Mouse (Mus musculus) liver, adult 2 months (tissue): Measurements from ENCODE around the gene Scgb1a1.

ENCODE experiments used
- CTCF ChIP-seq: fragments of 200-500 bp; IDR thresholded peaks from 2 replicates; pipeline ENCODE4 v1.5.1; 2011; ENCODE audit warnings: low read depth, low read length, control low read depth
- POLR2A ChIP-seq: fragments of 200-500 bp; IDR thresholded peaks from 2 replicates; pipeline ENCODE4 v1.6.1; 2011; ENCODE audit warnings: low read length, control low read depth; ENCODE audit not compliant: insufficient read depth; ENCODE audit errors: extremely low read depth

- TF ChIP-seq CTCF: no peak
- TF ChIP-seq POLR2A: no peak
Observed at GRCm38 (mm10) chr19:9079916-9080315, 7.8 kb downstream of the Scgb1a1 start.
